Mouse (Mus musculus) retina, postnatal 1 day (tissue): ENCODE measurements around the gene Bora.
"Not testable (repeated sequence)": the region's sequence is repeated elsewhere in the genome, so short reads cannot be mapped to it uniquely, and the experiment has no call there.

Source experiments
- DNase-seq: peaks from one replicate; pipeline ENCODE4 v3.0.0-alpha.2; 2012

Gene Bora

GRCm38 (mm10) chr14:99046031-99046781 lies at the start of gene Bora, which contains the start of gene Mzt1:
Bora (plus strand) TSS chr14:99046222.
Mzt1 (minus strand) TSS chr14:99046134.
- peak; percentile 95 for DNase-seq

GRCm38 (mm10) chr14:99010224-99010919 lies 35.6 kb upstream of the Bora start:
- DNase-seq, result no peak

GRCm38 (mm10) chr14:99010920-99011313 lies 35.1 kb upstream of the Bora start:
- DNase-seq, result no peak

- DNase-seq, result no peak
Measured at GRCm38 (mm10) chr14:99018691-99019090, 27.3 kb upstream of the Bora start.

GRCm38 (mm10) chr14:99019136-99019808 lies 26.8 kb upstream of the Bora start:
- DNase-seq, result no peak

- peak; percentile 30 for DNase-seq
Measured at GRCm38 (mm10) chr14:99022346-99023086, 23.5 kb upstream of the Bora start.

GRCm38 (mm10) chr14:99029987-99030386 lies 16.0 kb upstream of the Bora start:
- DNase-seq, result no peak

GRCm38 (mm10) chr14:99031337-99031873 lies 14.6 kb upstream of the Bora start:
- no peak for DNase-seq

GRCm38 (mm10) chr14:99032596-99032995 lies 13.4 kb upstream of the Bora start:
- no peak for DNase-seq

- not testable (repeated sequence) for DNase-seq
Measured at GRCm38 (mm10) chr14:99034851-99035250, 11.2 kb upstream of the Bora start.

- DNase-seq, result no peak
Measured at GRCm38 (mm10) chr14:99036039-99036438, 10.0 kb upstream of the Bora start.

- DNase-seq, result no peak
Measured at GRCm38 (mm10) chr14:99037703-99038102, 8.3 kb upstream of the Bora start.

GRCm38 (mm10) chr14:99039308-99039707 lies 6.7 kb upstream of the Bora start:
- DNase-seq, result not testable (repeated sequence)

GRCm38 (mm10) chr14:99041416-99041815 lies 4.6 kb upstream of the Bora start:
- no peak for DNase-seq

GRCm38 (mm10) chr14:99043499-99043898 lies 2.5 kb upstream of the Bora start:
- no peak for DNase-seq

- DNase-seq, result no peak
Measured at GRCm38 (mm10) chr14:99044096-99044495, 1.9 kb upstream of the Bora start.

GRCm38 (mm10) chr14:99044718-99045117 lies 1.3 kb upstream of the Bora start:
- DNase-seq, result no peak

GRCm38 (mm10) chr14:99045378-99046030 lies 518 bp upstream of the Bora start:
- DNase-seq, result no peak

GRCm38 (mm10) chr14:99046782-99047181 lies 760 bp downstream of the Bora start:
- no peak for DNase-seq

GRCm38 (mm10) chr14:99058959-99059586 lies 13.1 kb downstream of the Bora start:
- DNase-seq, result no peak

GRCm38 (mm10) chr14:99060616-99061015 lies 14.6 kb downstream of the Bora start:
- no peak for DNase-seq

- no peak for DNase-seq
Measured at GRCm38 (mm10) chr14:99063091-99063490, 17.1 kb downstream of the Bora start.
